Mouse (Mus musculus) kidney, postnatal 0 days (tissue): ENCODE results near the gene Utrn. TPM values are rescaled to one million over a fixed set of nuclear protein-coding genes. Genes with fewer than 3 reads are reported as not detected.

Source experiments
- ATAC-seq: fragments of 200-750 bp; cut with Nextera tagmentation; replicated peaks from 2 replicates; pipeline ENCODE4 v1.8.0; 2017; ENCODE audit warnings: low read depth, moderate number of reproducible peaks, moderate TSS enrichment, moderate library complexity; ENCODE audit not compliant: low FRiP score
- DNase-seq: peaks from one replicate; pipeline ENCODE4 v3.0.0-alpha.2; 2016; ENCODE audit warnings: low spot score
- H3K27ac ChIP-seq: fragments of 300-500 bp; sonication (generic); 2 replicates; pipeline ENCODE4 v1.5.1; 2014; ENCODE audit warnings: mild to moderate bottlenecking
- H3K27me3 ChIP-seq: fragments of 300-500 bp; sonication (generic); 2 replicates; pipeline ENCODE4 v1.6.1; 2014; ENCODE audit warnings: low read length, mixed read lengths; ENCODE audit not compliant: insufficient read depth
- H3K36me3 ChIP-seq: fragments of 300-500 bp; sonication (generic); 2 replicates; pipeline ENCODE4 v1.6.1; 2014; ENCODE audit warnings: low read length, mixed read lengths; ENCODE audit not compliant: insufficient read depth
- H3K4me1 ChIP-seq: fragments of 300-500 bp; sonication (generic); replicated peaks from 2 replicates; pipeline ENCODE4 v1.6.1; 2014; ENCODE audit warnings: antibody characterized with exemption, low read length, mixed read lengths; ENCODE audit not compliant: insufficient read depth
- H3K4me2 ChIP-seq: fragments of 300-500 bp; sonication (generic); 2 replicates; pipeline ENCODE4 v1.6.1; 2014; ENCODE audit warnings: mild to moderate bottlenecking, low read length, moderate library complexity, mixed read lengths
- H3K4me3 ChIP-seq: fragments of 300-500 bp; sonication (generic); replicated peaks from 2 replicates; pipeline ENCODE4 v1.5.1; 2014; ENCODE audit warnings: low read depth, low read length
- H3K9ac ChIP-seq: fragments of 300-500 bp; sonication (generic); 2 replicates; pipeline ENCODE4 v1.6.1; 2014; ENCODE audit warnings: low read depth, low read length
- H3K9me3 ChIP-seq: fragments of 300-500 bp; sonication (generic); replicated peaks from 2 replicates; pipeline ENCODE4 v1.6.1; 2016; ENCODE audit warnings: low read length, inconsistent platforms, mixed read lengths
- CTCF ChIP-seq: IDR thresholded peaks from 2 replicates; pipeline ENCODE4 v1.5.1; 2016; ENCODE audit warnings: antibody characterized with exemption, low read depth, mild to moderate bottlenecking, moderate library complexity
- WGBS: fragments of 180-500 bp; shearing (Covaris S2); extraction: QIAGEN DNeasy Blood & Tissue Kit; methylation state at CpG from one replicate; pipeline ENCODE4 v1.1.7; 2014; 5-methylcytosine and 5-hydroxymethylcytosine counted together
- polyA plus RNA-seq: library from polyadenylated mRNA; unstranded; fragments of >200 nt; fragmentation: Nextera tagmentation; extraction: Ambion mirVana; gene quantifications from 2 replicates; pipeline ENCODE4 v1.2.1, GENCODE M21; 2015

The Utrn gene
- polyA plus RNA-seq, 1 experiment from 2014 or later = 59.0 TPM

DNA sequence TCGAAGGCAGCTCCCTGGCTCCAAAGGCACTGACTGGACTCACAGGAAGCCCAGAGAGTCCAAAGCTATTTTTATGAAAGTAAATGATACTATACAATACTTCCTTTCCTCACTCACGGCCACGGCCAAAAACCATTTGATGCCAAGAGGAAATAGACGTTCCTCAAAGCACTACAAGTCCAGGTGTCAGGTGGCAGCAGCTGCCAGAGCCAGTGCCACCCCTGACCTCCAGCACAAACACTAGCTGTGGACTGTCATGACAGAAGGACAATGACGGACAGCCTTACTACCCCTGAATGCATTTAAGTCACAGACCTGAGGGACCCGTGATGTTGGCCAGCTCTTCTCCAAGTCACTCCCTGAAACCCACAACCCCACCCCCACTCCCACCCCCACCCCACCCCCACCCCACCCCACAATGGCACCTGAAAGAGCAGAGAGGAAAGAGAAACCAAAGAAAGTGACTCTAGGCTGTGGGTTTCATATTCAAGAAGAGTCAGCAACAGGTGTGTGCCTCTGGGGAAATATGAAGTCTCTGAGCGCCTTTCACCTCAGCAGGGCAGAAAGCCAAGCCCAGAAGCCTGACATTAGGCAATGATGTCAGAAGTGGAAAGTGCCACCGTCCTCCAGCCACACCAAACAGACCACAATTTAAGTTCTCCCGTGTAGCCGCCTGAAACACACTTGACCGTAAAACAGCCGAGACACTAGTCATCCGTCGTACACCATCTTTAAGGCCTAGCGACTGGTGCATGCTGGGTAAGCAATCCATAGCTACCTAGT is 45.5 kb downstream of the Utrn start:
- Histone ChIP-seq H3K4me1 (peaks cover 11% of the 10 kb centered on the region; the same call in 1 of the 2 replicates), H3K36me3 (no peaks in the 10 kb centered on the region), H3K9ac (no peak overlapping the region), H3K4me2 (no peak overlapping the region), H3K9me3 (no peaks in the 10 kb centered on the region), H3K4me3 (no peak overlapping the region), H3K27me3 (no peaks in the 10 kb centered on the region), H3K27ac (no peak overlapping the region)
- ATAC-seq (no peak), DNase-seq (no peak)
- no peak for TF ChIP-seq CTCF
- 48% methylated on average over 15 of the region's 15 CpGs for WGBS

DNA sequence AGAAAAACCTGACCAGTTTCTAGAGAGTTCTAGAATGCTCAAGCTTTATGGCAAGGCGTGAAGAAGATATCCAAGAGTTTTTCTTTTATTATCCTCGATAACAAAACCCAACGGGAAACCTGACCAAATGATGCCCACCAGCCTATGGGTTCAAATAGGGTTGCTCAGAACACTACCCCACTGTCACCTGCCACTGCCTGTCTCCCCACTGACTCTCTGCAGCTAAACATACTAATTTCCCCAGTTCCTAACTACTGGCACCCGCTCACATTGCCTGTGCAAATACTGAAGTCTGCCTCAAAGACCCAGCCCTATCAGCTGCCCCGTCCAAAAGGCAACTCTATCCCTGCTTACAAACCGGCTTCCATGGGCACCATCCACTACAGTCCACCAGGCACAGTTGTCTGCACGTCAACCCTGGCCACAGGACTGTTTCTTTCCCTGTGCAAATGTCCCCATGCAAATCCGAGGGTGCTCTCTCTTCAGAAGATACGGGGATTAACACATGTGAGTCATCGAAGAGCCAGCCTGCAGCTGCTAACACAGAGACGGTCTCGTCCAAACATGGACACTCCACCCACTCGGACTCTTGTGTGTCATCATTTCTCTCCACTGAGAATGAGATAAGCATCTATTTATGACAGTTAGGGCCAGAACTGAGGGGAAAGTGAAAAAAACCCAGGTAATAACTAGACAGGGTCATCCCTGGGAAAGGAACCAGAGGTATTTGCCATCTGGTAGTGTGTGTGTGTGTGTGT is 48.0 kb downstream of the Utrn start:
- 87% methylated on average over 13 of the region's 13 CpGs for WGBS
- peaks cover 11% of the 10 kb centered on the region; the same call in 1 of the 2 replicates for H3K4me1 ChIP-seq
- ATAC-seq (no peak; the same call in 1 of the 2 replicates), DNase-seq (no peak)
- H3K9me3 ChIP-seq = no peaks in the 10 kb centered on the region
- no peak overlapping the region for H3K4me3 ChIP-seq
- H3K4me2 ChIP-seq = no peak overlapping the region
- H3K27ac ChIP-seq = no peak overlapping the region
- no peak for TF ChIP-seq CTCF
- H3K36me3 ChIP-seq = no peaks in the 10 kb centered on the region
- no peaks in the 10 kb centered on the region for H3K27me3 ChIP-seq
- no peak overlapping the region for H3K9ac ChIP-seq

GRCm38 (mm10) chr10:12817409-12817808 is 51.8 kb downstream of the Utrn start:
- Histone ChIP-seq H3K4me2 (no peak overlapping the region), H3K9ac (no peak overlapping the region), H3K4me1 (peaks cover 5% of the 10 kb centered on the region; the same call in 1 of the 2 replicates), H3K4me3 (no peak overlapping the region), H3K9me3 (no peaks in the 10 kb centered on the region), H3K27ac (no peak overlapping the region), H3K36me3 (no peaks in the 10 kb centered on the region), H3K27me3 (no peaks in the 10 kb centered on the region)
- no peak for TF ChIP-seq CTCF
- ATAC-seq (no peak), DNase-seq (no peak)
- 91% methylated on average over 6 of the region's 6 CpGs for WGBS

DNA sequence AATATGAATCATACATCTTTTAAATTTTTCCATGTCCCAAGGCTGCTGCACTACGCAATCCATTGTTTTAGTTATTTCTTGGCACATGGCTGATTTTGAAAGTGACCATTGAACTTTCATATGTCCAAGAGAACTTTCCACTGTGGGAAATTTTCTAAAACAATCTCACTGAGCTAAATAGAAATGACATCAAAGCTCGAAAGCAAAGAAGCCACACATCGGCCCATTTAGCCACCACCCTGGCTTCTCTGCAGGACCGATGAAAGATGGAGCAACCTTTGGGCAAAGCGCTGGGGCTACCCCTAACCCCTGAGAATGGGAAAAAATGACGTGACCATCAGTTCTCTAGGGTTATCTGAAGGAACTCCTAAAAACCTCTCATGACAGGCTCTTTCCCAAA is 52.6 kb downstream of the Utrn start:
- DNase-seq = no peak
- H3K4me2 ChIP-seq = no peak overlapping the region
- peaks cover 9% of the 10 kb centered on the region; the same call in 1 of the 2 replicates for H3K4me1 ChIP-seq
- no peaks in the 10 kb centered on the region for H3K27me3 ChIP-seq
- H3K36me3 ChIP-seq = no peaks in the 10 kb centered on the region
- no peak overlapping the region for H3K27ac ChIP-seq
- 88% methylated on average over 6 of the region's 6 CpGs for WGBS
- no peaks in the 10 kb centered on the region for H3K9me3 ChIP-seq
- no peak for ATAC-seq
- H3K9ac ChIP-seq = no peak overlapping the region
- TF ChIP-seq CTCF = no peak
- no peak overlapping the region for H3K4me3 ChIP-seq

DNA sequence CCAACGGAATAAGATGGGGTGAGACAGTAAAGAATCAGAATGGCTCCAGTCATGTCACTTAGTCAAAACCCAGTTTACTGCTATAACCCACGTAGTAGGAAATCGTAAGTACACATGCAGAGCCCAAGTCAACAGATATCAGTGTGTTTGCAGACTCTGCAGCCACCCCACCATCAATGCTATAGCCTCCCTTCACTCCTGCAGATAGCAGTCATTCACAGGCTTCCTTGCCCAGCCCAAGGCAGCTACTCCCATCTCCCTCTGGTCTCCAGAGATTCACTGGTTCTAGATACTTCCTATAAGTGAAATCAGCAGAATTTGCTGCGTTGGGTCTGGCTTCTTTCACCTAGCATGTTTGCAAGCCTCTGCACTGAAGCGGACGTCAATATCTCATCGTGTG is 54.8 kb downstream of the Utrn start:
- TF ChIP-seq CTCF = no peak
- no peaks in the 10 kb centered on the region for H3K9me3 ChIP-seq
- DNase-seq (no peak), ATAC-seq (no peak)
- WGBS = 92% methylated on average over 7 of the region's 7 CpGs
- no peak overlapping the region for H3K4me2 ChIP-seq
- H3K36me3 ChIP-seq = no peaks in the 10 kb centered on the region
- H3K27ac ChIP-seq = no peak overlapping the region
- peaks cover 14% of the 10 kb centered on the region for H3K4me1 ChIP-seq
- no peak overlapping the region for H3K9ac ChIP-seq
- no peak overlapping the region for H3K4me3 ChIP-seq
- no peaks in the 10 kb centered on the region for H3K27me3 ChIP-seq

- H3K4me2 ChIP-seq = no peak overlapping the region
- DNase-seq = no peak
- TF ChIP-seq CTCF = no peak
- peaks cover 14% of the 10 kb centered on the region for H3K4me1 ChIP-seq
- 89% methylated on average over 4 of the region's 4 CpGs for WGBS
- H3K9me3 ChIP-seq = no peaks in the 10 kb centered on the region
- H3K9ac ChIP-seq = no peak overlapping the region
- no peak overlapping the region for H3K4me3 ChIP-seq
- H3K27me3 ChIP-seq = no peaks in the 10 kb centered on the region
- H3K27ac ChIP-seq = no peak overlapping the region
- no peaks in the 10 kb centered on the region for H3K36me3 ChIP-seq
- ATAC-seq = no peak
These were observed 55.3 kb downstream of the Utrn start for GRCm38 (mm10) chr10:12813881-12814280.
